Mouse (Mus musculus) lung, postnatal 0 days (tissue): ENCODE measurements at regions not wholly inside any gene's neighbourhood (a gene's known extent, or its start where the extent isn't known, plus 50 kb on each side); places are given as distances from the start of the nearest gene placed in this dataset.

Experiments
- CTCF ChIP-seq: IDR thresholded peaks from 2 replicates; pipeline ENCODE4 v1.5.1; 2016; ENCODE audit warnings: antibody characterized with exemption, mild to moderate bottlenecking
- EP300 ChIP-seq: IDR thresholded peaks from 2 replicates; pipeline ENCODE4 v1.6.1; 2016; ENCODE audit warnings: antibody characterized with exemption, mild to moderate bottlenecking, control low read depth

GRCm38 (mm10) chr6:16221002-16221627 is 500.7 kb downstream of the Mdfic start:
- peak; percentile 78 for TF ChIP-seq CTCF
- TF ChIP-seq EP300: no peak
